Mouse (Mus musculus): ENCODE measurements around the gene AC161166.1. TPM values are rescaled to one million over a fixed set of nuclear protein-coding genes. Genes with fewer than 3 reads are reported as not detected.
A peak's percentile ranks its signal among the peaks of the same experiment; 100 is the strongest.

Gene AC161166.1
- polyA plus RNA-seq, 1 experiment, result not detected

DNA sequence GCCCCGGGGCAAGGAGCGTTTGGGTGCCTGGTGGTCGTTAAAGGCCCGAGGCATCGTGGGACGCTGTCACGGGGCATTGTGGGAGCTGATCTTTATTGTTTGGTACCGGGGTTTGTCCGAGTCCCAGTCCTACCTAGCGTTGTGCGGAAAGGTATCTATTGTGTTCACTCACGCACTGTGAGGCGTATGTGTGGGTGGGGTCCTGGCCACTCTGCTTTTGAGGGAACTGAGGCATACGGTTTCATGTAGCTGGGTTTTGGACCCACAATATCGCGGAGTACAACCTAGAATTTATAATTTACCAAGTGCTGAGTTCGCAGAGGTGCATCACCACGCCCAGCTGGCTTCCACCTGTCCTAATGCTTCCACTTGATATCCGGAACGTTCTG, 4.5 kb downstream of the AC161166.1 start:
- peak overlapping the region; percentile 97 for H3K27ac ChIP-seq (ENCODE audit: insufficient read depth, low read length)
- no peak for TF ChIP-seq POLR2A (IDR thresholded peaks at IDR 0.05; ENCODE audit: low read depth, low read length)
- TF ChIP-seq CTCF (IDR thresholded peaks at IDR 0.05; ENCODE audit: borderline replicate concordance, insufficient read depth, low read length), result no peak
- peak overlapping the region; percentile 68 for H3K4me3 ChIP-seq (ENCODE audit: insufficient read depth, low read length)
- peaks cover 3% of the 10 kb centered on the region; the same call in 1 of the 2 replicates for H3K4me1 ChIP-seq (ENCODE audit: control insufficient read depth, insufficient read depth, low read length)

DNA sequence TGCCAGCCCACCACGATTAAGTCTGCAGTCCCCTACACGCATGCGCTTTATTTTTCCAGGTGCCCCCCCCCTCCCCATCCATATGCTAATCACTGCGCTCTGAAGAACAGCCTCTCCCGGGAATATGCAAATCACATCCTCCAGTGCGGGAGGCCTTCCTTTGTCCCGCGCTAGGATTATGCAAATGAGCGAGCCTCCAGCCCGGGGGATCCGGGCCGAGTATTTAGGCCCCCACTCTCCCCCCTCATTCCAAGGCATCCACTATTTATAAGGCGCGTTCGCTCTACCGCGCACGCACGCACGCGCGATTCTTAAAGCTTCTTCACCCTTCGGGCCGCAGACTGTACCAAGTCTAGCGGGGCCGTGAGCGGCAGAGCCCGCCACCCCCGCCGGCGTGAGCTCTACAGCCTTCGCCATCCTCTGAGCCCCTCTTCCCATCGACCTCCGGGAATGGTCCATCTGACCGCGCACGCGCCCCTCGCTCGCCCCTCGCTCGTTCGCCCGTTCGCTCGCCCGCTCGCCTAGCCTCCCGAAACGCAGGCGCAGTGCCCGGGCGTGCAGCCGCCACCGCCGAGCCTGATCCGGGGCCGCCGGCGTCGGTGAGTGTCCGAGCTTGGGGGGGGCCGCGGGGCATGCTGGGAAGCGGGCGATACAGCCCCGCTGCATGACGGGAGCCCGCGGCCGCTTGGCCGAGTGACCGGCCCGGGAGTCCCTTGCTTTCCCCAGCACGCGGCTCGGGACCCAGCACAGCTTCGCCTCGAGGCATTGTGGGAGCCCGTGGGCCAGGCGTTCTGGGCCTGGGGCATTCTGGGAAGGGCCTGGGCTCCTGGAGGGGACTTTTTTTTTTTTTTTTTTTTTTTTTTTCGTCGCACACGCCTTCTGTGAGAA, 5.2 kb downstream of the AC161166.1 start, which contains the start of gene Zfp428:
Gene Zfp428 (plus strand): TSS at position 169 of the 888 bp plus-strand sequence.
- Histone ChIP-seq H3K27ac (ENCODE audit: insufficient read depth, low read length) (peak within 1 kb of the TSS; percentile 97), H3K4me3 (ENCODE audit: insufficient read depth, low read length) (peak within 1 kb of the TSS; percentile 68), H3K4me1 (ENCODE audit: control insufficient read depth, insufficient read depth, low read length) (peaks cover 3% of the 10 kb centered on the region; the same call in 1 of the 2 replicates)
- peak; percentile 70 for TF ChIP-seq POLR2A (IDR thresholded peaks at IDR 0.05; ENCODE audit: low read depth, low read length)
- no peak for TF ChIP-seq CTCF (IDR thresholded peaks at IDR 0.05; ENCODE audit: borderline replicate concordance, insufficient read depth, low read length)

DNA sequence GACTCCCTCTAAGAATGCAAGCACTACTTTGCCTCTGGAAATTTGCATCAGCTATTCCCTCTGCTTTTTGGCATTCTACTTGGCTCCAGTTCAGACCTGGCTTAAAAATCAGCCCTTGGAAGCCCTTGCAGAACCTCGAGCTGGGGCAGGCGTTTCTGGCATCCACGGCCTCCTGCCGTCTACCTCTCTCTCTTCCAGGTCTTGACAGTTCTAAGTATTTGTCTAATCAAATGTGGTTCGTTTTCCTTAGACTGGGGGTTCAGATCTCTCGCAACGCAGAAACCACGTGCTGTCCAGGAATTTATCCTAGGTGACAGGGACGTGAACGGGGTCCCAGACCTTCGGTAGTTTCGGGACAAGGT, 5.8 kb downstream of the AC161166.1 start:
- H3K27ac ChIP-seq (ENCODE audit: insufficient read depth, low read length), result peak overlapping the region; percentile 97
- TF ChIP-seq CTCF (IDR thresholded peaks at IDR 0.05; ENCODE audit: borderline replicate concordance, insufficient read depth, low read length) (no peak), POLR2A (IDR thresholded peaks at IDR 0.05; ENCODE audit: low read depth, low read length) (no peak)
- peak overlapping the region; percentile 68 for H3K4me3 ChIP-seq (ENCODE audit: insufficient read depth, low read length)

DNA sequence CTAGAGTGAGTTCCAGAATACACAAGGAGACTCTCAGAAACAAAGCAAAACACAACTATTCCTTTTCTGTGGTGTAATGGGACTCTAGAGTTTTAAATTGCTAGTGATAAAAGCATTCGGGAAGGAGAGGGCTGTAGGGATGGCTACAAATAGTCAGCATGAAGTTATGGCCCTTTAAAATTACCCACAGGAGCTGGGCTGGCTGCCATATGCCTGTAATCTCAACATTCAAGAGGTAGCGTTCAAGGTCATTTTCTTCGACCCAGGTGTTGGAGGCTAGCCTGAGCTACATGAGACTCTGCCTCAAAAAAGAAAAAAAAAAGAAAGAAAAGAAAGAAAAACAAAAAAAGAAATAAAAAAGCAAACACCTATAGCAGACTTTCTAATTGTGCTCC, 6.2 kb downstream of the AC161166.1 start:
- no peak for TF ChIP-seq CTCF (IDR thresholded peaks at IDR 0.05; ENCODE audit: borderline replicate concordance, insufficient read depth, low read length)
- TF ChIP-seq POLR2A (IDR thresholded peaks at IDR 0.05; ENCODE audit: low read depth, low read length), result no peak
- Histone ChIP-seq H3K27ac (ENCODE audit: insufficient read depth, low read length) (peak overlapping the region; percentile 97; the same call in 1 of the 2 replicates), H3K4me3 (ENCODE audit: insufficient read depth, low read length) (peak overlapping the region; percentile 68), H3K4me1 (ENCODE audit: control insufficient read depth, insufficient read depth, low read length) (peaks cover 3% of the 10 kb centered on the region; the same call in 1 of the 2 replicates)

More for the DNA sequence above, 5.8 kb downstream of the AC161166.1 start:
- H3K4me1 ChIP-seq (ENCODE audit: control insufficient read depth, insufficient read depth, low read length), result peaks cover 3% of the 10 kb centered on the region; the same call in 1 of the 2 replicates

DNA sequence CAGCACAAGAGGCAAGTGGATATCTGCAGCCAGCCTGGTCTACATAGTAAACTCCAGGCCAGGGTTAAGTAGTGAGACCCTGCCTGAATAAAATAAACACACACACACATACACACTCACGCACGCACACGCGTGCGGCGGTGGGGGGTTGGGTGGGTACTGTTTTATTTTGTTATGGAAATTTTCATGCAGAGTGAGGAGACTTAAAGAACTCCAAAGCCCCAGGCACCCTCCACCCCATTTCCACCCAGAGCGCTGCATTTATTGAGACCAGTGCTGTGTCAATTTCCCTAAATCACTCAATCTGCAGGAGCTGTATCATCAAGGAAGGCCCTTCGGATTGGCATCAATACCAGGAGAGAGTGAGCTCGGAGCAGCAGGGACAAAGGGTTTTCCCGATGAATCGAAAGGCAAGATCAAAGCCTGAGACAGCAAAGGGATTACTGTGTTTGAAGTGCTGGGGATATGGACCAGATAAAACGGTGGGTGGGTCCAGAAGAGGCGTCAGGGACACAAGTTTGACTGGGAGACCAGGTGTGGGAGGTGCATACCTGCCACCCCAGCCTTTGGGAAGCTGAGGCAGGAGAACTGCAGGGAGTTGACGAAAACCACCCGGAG, 6.7 kb downstream of the AC161166.1 start:
- TF ChIP-seq CTCF (IDR thresholded peaks at IDR 0.05; ENCODE audit: borderline replicate concordance, insufficient read depth, low read length) (no peak), POLR2A (IDR thresholded peaks at IDR 0.05; ENCODE audit: low read depth, low read length) (peak; percentile 16; the same call in 1 of the 2 replicates)
- Histone ChIP-seq H3K27ac (ENCODE audit: insufficient read depth, low read length) (peak overlapping the region; percentile 97; the same call in 1 of the 2 replicates), H3K4me1 (ENCODE audit: control insufficient read depth, insufficient read depth, low read length) (peaks cover 3% of the 10 kb centered on the region; the same call in 1 of the 2 replicates), H3K4me3 (ENCODE audit: insufficient read depth, low read length) (peak overlapping the region; percentile 68; the same call in 1 of the 2 replicates)

DNA sequence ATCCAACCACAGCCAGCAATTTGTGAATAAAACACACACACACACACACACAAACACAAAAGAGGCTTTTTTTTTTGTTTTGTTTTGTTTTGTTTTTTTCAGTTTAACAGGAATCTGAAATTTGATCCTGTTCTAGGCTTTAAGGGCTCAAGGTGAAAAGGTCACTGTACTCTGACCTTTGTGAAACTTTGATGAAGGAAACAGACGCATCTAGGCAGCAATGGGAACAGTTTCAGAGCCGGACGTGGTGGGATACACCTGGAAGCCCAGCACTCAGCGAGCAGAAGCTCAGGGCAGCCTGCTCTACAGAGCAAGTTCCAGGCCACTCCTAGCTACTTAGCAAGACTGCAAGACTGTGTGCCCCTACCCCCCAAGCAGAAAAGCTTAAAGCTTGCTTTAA, 7.4 kb downstream of the AC161166.1 start:
- Histone ChIP-seq H3K27ac (ENCODE audit: insufficient read depth, low read length) (no peak overlapping the region), H3K4me1 (ENCODE audit: control insufficient read depth, insufficient read depth, low read length) (peaks cover 3% of the 10 kb centered on the region; the same call in 1 of the 2 replicates), H3K4me3 (ENCODE audit: insufficient read depth, low read length) (no peak overlapping the region)
- no peak for TF ChIP-seq POLR2A (IDR thresholded peaks at IDR 0.05; ENCODE audit: low read depth, low read length)
- no peak for TF ChIP-seq CTCF (IDR thresholded peaks at IDR 0.05; ENCODE audit: borderline replicate concordance, insufficient read depth, low read length)

DNA sequence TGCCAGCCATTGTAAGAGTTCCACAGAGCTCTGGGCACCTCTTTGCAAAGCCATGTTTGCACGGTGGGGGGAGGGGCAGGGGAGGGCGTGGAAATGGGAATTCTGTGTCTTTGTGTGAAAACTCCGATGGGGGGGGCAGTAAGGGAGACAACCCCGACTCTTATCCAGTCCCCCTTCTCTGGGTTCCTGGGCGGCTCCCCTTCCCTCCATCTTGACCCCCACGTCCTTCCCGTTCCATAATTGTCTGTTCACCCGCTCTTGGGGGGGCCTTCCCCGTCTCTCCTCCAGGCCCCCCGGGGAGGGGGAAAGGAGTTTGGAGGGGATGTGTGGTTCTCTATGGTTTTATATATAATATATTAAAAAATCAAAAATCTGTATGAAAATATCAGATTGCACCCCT, 8.3 kb downstream of the AC161166.1 start:
- H3K27ac ChIP-seq (ENCODE audit: insufficient read depth, low read length), result no peak overlapping the region
- peaks cover 3% of the 10 kb centered on the region; the same call in 1 of the 2 replicates for H3K4me1 ChIP-seq (ENCODE audit: control insufficient read depth, insufficient read depth, low read length)
- TF ChIP-seq POLR2A (IDR thresholded peaks at IDR 0.05; ENCODE audit: low read depth, low read length), result 0 out of 2 replicates have a peak, but pooled peaks have one; percentile 16
- TF ChIP-seq CTCF (IDR thresholded peaks at IDR 0.05; ENCODE audit: borderline replicate concordance, insufficient read depth, low read length), result no peak
- no peak overlapping the region for H3K4me3 ChIP-seq (ENCODE audit: insufficient read depth, low read length)

DNA sequence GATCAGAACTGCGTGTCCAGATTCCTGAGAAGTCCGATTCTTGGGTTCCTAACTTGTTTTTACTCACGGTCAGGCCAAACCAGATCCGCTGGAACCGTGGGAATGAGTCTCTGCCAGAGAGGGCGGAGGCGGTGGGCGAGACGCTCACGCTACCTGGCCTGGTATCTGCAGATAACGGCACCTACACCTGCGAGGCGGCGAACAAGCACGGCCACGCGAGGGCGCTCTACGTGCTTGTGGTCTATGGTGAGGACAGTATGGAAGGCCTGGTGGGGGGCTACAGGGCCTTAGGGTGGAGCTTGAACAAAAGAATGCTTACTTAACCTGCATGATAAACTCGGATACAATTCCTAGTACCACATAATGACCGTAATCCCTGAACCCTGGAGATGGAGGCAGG, 10.8 kb downstream of the AC161166.1 start:
- Histone ChIP-seq H3K4me1 (ENCODE audit: control insufficient read depth, insufficient read depth, low read length) (peaks cover 3% of the 10 kb centered on the region; the same call in 1 of the 2 replicates), H3K4me3 (ENCODE audit: insufficient read depth, low read length) (no peak overlapping the region), H3K27ac (ENCODE audit: insufficient read depth, low read length) (no peak overlapping the region)
- TF ChIP-seq POLR2A (IDR thresholded peaks at IDR 0.05; ENCODE audit: low read depth, low read length) (no peak), CTCF (IDR thresholded peaks at IDR 0.05; ENCODE audit: borderline replicate concordance, insufficient read depth, low read length) (peak; percentile 53; the same call in 1 of the 2 replicates)

DNA sequence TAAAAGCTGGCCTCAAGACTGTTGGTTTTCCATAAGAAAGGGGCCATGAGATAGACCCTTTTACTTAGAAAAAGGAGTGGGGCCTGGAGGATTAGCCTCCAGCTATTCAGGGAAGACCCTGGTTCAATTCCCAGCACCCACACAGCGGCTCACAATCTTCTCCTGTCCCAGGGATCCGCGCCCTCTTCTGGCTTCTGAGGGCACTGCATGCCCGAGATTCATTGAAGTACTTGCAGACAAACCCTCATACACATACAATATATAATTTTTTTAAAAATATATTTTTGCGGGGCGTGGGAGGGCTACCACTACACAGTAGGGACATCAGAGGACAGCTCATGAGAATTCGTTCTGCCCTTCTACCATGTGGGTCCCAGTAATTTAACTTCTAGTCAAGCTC, 11.3 kb downstream of the AC161166.1 start:
- Histone ChIP-seq H3K4me3 (ENCODE audit: insufficient read depth, low read length) (no peak overlapping the region), H3K27ac (ENCODE audit: insufficient read depth, low read length) (no peak overlapping the region), H3K4me1 (ENCODE audit: control insufficient read depth, insufficient read depth, low read length) (peaks cover 3% of the 10 kb centered on the region; the same call in 1 of the 2 replicates)
- no peak for TF ChIP-seq POLR2A (IDR thresholded peaks at IDR 0.05; ENCODE audit: low read depth, low read length)
- TF ChIP-seq CTCF (IDR thresholded peaks at IDR 0.05; ENCODE audit: borderline replicate concordance, insufficient read depth, low read length), result peak; percentile 17; the same call in 1 of the 2 replicates

Measured in embryonic fibroblast, embryonic 13.5 days (primary cell).